Mouse (Mus musculus) Muller cell, postnatal 12 days (primary cell): ENCODE measurements around the gene Mettl22.

Source experiments
- DNase-seq: peaks from one replicate; pipeline ENCODE4 v3.0.0-alpha.2; 2015; ENCODE audit errors: inconsistent ontology term

The Mettl22 gene

DNA sequence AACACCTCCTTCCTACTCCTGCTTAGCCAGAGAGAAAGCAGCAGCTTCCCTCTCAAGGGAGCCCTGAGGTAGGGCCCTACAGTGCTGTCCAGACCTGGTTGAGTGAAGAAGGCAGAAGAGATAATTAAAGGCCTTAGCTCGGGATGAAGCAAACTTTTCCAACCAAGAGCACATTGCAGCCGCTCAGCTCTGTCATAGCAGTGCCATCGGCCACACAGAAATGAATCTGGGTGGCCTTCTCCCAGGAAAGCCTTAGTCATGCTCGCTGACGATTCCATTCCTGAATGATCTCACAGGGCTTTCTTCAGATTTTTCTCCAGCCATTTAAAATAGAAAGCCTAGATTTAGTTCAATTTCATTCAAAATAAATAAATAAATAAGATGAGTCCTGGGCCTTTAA lies 39.3 kb downstream of the Mettl22 start:
- DNase-seq, result peak; percentile 10

DNA sequence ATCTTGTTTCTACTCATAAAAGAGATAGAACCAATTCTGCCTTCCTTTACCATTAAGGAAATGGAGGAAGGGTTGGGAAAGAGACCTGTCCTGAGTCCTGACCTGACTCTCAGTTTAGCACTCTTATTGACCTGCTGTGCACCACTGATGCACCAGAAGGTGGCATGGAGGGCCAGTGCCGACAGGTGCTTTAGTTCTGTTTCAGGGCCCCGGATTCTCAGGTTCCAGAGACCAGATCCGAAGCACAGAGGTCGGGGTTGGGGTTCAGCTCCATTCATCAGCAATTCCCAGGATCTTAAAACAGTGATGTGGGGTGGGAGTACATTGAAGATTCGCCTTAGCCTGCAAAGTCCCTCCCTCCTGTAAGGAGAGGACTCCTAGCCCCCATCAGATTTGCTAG lies 42.2 kb downstream of the Mettl22 start:
- no peak for DNase-seq

DNA sequence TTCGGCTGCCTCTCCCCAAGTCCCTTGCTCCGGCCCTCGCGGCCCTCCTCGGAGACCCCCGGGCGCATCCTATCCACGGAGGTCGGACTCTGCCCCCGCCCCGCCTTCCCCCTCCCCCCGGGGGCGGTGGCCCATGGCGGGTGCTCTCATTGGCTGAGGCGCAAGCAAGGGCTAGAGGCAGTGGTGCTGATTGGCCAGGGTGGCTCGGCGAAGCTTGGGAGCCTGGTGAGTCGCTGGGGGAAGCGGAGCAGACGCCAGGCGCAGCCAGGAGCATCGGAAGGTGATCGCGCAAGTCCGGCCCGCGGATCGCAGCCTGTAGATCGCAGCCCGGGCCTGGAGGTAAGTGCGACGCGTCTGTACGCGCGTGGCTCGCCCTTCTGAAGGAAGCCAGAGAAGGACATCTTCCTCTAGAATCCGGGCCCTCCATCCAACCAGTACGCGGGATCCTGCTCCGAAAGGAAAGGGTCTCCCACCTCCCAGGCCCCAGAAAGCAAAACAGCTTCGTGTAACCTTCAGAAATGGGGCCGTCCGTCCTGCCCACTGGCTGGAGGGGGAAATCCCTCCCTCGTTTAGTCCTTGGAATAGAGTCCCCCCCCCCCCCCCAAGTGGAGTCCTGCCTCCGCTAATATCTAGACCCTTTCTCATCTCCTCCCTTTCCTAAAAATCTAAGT lies 42.8 kb downstream of the Mettl22 start, which contains the start of gene Abat:
Gene Abat (plus strand): TSS at position 194 of the 671 bp plus-strand sequence.
- DNase-seq, result peak; percentile 97

DNA sequence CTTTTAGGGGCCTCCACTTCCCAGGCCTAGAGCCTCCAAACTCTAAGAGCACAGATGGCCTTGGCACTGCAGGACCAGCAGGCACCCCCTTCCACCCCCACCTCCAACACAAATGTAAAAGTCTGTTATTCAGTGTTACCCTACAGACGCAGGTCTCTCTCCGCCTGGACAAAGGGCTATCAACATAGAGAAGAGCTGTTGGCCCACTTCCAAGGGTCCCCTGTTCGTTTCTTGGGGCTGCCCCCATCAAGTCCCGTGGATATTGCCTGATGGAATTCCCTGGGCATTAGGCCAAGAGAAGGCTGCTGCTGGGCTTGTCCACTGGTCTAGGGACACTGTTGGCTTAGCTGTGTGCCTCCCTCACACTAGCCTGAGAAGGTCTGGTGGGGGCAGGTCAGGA lies 43.6 kb downstream of the Mettl22 start:
- peak; percentile 67 for DNase-seq

DNA sequence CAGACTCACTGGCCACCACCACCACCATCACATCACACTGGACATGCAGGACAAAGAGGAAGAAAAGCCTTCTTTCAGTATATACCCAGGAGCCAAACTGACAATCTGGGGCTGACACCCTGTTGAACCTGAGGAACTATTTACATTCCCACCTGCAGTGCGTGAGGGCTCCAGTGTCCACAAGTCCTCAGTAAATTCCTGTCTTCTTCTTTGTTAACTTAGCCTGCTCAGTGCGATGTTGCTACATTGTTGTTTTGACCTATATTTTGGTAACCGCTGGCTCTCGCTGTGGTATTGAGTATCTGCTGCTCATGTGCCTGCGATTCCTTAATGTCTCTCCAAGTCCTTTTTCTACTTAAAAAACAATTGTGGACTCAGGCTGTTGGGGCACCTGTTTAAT lies 49.9 kb downstream of the Mettl22 start:
- DNase-seq, result peak; percentile 45

DNA sequence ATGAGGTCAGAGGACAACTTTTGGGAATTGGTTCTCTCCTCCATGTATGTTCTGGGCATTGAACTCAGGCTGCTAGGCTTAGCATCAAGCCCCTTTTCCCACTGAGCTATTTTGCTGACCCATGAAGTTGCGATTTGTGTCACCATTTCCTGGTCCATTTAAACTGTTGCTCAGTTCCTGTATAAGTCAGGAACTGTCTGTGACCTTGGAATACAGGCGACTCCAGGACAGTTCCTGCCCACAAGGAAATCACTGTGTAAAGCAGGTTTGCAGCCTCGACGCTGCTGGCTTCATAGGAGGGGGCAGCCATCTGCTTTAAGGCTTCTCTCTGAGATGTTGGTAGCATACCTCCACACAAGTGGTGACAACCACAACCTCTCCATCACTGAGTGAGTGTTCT lies 50.7 kb downstream of the Mettl22 start:
- no peak for DNase-seq

DNA sequence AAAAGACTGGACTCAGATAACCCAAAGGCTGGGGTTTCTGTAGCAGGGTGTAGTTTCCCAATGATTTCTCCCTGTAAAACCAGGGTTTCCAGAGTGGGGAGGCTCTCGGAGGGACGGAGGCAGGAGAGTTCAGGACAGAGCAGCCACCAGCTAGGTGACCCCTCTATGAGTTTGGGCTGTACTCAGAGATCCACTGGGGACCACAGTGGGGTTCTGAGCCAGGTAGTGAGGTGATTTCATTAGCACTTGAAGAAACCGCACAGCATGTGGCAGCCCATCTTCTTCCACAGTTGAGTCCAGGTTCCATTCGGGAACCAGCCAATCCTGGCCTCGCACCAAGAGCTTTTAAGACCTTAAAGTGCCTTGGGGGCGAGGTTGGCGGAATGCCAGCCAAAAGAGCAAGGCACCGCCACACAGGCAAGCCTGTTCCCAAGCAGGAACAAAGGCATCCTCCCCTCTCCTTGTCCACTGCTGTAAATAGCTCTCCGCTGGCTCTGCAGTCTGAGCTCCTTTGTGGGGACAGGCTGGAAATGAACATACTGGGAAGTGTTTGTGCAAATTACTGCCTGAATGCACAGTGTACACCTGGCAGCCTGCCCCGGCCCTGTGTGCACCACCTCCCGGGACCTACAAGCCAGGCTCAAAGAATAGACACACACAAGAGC lies 53.0 kb downstream of the Mettl22 start:
- peak; percentile 67 for DNase-seq

DNA sequence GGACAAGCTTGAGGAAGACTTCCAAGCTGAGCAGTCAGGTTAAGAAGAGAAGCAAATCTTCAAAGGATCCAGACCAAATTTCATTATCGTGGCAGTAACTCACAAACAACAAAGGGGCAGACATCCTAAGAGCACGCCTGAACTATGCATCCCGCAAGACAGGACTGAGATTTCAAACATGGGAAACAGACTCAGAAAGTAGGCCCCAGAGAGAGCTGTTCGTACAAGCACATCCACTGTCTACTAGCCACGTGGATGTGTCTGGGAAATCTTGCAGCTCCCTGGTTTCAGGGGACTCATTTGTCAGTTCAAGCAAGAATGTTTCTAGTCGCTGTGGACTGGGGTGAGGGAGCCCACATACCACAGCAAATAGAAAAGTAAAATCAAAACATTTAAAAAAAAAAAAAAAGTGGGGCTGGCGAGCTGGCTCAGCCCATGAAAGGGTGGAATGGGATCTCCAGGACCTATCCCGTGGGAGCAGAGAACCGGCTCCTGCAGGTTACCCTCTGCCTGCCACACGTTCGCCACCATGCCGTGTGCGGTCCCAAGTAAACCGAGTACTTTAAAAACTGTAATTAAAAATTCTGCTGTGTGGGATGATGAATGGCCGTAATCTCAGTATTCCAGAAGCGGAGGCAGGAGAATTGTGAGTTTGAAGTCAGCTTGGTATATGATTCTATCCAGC lies 53.7 kb downstream of the Mettl22 start:
- no peak for DNase-seq

DNA sequence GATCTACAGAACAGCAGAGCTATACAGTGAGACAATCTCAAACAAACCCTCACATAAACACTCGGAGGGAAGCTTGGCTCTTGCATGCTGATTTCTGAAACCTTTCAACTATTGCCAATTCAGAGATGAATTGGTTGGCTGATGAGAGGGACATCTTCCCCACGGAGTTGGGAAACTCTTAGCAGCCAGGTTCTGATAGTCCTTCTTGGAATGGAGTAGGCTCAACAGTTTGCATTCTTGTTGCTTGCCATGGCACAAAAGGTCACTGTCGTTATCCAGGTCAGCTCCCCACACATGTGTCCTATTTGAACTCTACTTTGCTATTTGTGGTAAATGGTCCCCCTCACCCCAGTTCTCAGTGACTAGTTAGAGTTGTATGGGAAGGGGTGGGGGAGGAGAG lies 54.7 kb downstream of the Mettl22 start:
- DNase-seq, result peak; percentile 39

DNA sequence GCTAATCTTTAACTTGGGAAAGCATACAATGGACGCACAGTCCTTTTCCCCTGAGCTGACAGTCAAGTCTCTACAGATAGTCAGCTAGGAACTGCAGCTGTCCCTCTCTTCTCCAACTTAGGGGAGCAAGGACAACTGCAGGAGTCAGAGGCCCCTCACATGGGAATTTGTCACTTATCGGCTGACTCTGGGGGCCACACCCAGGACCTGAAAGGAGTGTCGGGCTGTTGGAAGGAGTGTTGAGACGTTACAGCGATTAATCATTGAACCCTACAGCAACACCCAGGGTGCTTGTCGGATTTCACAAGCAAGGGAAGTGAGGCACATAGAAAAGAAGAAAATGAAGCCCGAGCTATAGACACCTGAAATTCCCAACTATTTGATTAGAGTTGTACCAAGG lies 55.3 kb downstream of the Mettl22 start:
- DNase-seq, result no peak

DNA sequence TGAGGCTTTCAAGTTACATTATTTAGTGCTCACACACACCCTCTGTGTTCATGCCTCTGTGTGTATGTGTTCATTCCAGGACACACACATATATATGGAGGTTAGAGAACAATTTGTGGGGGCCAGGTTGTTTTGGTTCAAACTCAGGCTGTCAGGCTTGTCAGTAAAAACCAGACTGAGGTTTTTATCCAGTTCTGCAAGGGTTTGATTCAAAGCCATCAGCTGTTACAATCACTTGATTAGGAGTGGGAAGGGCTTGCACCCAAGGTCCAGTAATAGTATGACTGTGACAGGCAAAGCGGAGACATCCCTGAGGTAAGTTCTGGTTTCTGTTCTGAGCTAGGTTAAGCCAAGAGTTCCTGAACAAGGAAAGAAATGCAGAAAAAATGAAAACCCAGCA lies 58.8 kb downstream of the Mettl22 start:
- DNase-seq, result no peak

DNA sequence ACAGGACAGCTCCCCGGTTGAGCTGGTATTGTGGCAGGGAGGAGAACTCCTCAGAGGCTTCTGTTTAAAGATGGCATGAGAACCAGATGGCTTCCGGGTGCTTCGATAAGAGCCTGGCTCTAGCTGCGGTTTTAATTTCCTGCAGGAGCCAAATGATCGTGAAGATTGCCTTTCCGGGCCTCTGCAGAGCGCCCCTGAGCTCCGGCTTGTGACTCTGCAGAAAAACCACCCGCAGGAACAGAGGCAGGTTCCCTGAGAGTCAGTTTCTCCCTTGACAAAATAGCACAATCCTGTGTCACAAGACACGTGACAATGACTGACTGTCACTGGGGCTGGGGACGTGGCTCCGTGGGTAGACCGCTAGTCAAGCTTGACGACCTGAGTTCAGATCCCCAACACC lies 59.4 kb downstream of the Mettl22 start:
- DNase-seq, result no peak

DNA sequence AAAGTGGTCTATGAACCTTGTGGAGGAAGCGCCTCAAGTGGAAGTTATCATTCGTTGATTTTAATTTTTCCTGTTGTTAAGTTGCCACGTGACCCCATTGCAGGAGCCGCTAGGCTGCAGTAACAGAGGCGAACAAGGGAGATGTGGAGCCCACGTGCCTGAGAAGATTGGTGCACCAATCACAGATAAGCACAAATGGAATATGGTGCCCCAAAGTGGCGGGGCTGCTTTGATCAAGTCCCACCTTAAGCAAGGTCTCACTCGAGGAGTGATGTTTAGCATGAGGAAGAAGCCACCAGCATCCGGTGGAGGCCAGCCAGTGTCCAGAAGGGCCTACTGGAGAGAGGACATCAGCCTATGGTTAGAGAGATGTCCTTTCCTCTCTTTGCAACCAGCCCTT lies 61.9 kb downstream of the Mettl22 start:
- no peak for DNase-seq

DNA sequence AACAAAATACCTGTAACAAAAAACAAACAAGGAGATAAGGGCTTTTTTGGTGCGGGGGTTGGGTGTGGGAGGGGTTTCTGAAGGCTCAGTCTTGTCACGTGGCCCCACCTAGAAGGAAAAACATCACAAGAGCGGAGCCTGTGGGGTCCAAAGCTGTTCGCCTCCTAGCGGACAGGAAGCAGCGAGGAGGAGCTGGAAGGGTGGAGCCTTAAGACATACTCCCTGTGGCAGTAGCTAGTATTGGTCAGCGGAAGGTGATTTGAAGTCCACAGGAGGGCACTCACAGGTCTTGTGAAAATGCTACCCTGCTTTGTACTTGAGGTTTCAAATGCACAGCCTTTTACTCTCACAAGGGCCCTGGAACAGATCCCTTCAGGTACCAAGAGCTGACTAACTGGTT lies 62.3 kb downstream of the Mettl22 start:
- no peak for DNase-seq

DNA sequence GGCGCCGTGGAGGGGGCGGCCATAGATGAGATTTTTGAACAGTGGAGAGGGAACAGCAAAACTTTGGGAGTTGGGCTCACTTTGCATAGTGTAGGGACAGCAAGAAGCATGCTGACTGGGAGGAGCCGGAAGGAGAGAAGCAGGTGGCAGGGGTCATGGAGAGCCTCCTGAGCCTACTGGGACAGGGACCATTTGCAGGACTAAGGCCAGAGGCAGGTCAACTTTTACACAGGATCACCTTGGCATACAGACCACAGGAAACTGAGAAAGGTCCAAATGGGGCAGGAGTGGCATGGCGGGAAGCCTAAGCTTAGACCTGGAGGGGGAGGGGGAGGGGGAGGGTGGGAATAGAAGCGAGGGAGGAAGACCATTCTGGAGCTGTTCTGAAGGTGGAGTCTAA lies 62.9 kb downstream of the Mettl22 start:
- no peak for DNase-seq

DNA sequence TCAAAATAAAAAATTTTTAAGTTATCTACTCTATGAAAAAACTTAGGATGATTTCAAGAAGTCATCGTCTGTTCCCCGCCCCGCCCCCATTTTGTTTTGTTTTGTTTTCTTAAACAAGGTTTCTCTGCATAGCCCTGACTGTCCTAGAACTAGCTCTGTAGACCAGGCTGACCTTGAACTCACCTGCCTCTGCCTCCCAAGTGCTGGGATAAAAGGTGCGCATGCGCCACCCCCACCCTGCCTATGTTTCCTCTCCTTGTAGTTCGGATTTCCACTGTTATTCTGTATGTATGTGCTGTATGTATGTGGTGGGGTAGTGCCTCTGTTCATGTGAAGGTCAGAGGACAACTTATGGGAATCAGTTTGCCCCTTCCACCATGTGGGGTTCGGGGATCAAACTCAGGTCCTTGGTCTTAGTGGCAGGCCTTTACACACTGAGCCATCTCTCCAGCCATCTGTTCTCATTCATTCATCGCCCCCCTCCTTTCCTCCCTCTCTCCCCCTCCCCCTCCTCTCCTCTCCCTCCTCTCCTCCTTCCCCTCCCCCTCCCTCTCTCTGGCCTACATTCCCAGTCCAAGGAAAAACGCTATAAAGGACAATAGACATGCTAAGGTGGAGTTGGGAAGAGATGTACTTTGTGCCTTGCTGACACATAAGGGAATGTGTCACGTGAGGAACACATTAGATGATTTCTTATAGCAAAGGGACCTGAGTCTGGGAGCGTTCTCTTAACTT lies 64.0 kb downstream of the Mettl22 start:
- no peak for DNase-seq

DNA sequence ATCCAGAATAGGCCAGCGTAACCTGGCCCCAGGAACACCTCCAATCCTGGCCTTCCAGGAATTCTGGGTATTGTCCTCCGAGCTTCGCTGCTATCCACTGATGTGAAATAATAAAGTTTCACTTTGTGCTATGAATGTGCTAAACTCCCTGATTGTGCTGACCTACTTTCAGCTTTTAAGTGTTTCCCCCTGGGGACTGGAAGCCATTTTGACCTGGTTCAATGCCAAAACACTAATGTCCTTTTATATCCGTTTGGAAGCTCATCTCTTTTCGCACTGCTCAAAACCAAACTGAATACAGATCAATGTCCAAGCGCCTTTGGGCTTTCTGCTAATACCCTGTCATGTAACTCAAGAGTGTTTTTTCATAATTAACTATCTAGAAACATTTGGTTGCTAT lies 64.8 kb downstream of the Mettl22 start:
- no peak for DNase-seq

DNA sequence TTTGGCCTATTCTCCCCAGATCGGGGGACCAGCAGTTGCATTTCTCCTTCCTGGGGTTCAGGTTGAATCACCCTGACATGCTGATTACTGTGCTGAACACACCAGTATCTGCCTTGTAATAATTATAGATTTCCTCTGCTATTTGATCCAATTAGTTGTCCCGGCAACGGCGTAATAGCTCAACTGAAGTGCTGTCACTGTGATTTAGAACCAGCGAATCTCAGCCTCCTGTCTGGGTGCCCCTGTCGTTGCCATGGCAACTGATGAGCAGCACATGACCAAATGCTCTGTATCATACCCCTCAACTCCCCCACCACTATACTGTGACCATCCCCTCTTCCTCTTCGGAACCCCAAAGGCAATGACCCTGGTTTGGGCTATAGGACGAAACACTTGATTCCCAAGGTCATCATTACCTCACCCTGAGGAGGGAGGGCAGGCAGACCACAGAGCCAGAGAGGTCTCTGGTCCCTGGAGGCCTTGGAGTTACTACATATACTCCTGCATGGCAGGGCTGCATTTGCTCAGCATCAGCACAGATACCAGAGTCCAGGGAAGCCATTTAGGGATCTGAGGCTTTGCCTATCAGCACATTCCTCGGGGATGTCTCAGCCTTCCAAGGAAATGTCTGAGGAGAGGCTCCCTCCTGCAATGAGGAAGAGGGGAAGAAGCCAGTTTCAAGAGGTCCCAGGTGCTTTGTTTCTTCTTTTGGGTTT lies 68.7 kb downstream of the Mettl22 start:
- DNase-seq, result peak; percentile 53
